Mouse (Mus musculus): Measurements from ENCODE around the gene Wdr63.
A peak's percentile ranks its signal among the peaks of the same experiment; 100 is the strongest.

Gene Wdr63

DNA sequence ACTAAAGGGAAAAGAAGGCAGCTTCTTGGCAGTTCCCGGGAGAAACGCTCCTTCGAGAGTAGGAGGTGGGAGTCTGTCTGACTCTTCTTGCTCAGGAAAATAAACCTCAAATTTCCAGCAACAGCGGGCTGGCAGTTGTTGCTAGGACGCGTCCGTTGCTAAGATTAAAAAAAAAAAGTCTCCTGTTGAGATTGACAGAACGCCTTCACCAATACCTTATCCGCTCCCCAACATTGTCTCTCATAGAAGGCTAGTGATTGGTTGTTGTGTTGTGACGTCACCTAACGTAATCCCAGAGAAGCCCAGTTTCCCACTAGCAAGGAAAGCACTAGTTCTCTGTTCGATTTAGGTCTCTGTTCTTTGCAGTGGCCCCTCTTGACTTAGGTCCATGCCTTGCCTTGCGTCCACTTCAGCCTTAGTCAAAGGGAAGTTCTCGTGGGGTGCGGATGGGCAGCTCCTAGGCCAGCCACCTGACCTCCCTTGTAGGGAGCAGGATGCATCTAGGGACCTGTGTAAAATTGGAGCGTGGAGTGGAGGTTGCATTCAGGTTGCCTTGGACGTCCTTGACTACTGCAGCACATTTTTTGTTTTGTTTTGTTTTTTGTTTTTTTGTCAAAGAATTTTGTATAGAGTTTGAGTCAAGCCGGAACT, at the start of gene Wdr63:
TSS of gene Wdr63 (minus strand) at position 210 of the 651 bp plus-strand sequence.
- peak; percentile 61 for DNase-seq

DNA sequence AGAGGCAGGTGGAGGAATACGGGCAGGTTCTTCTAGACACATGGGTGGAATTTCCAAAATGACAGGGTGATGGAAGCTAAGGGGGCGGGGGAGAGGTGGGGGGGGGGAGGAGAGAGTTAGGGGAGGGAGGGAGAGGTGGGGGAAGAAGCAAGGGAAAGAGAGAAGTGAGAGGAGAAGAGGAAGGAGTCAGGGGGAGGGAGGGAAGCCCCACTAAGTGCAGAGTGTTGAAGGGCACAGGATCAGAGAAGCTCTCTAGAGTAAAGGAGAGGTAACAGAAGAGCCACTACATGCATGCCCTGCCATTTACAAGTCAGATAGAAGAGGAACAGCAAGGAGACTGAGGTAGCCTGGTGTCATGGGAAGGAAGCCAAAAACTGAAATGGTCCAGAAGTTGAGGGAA, 48.9 kb upstream of the Wdr63 start:
- no peak for DNase-seq

- no peak for DNase-seq
Measured at GRCm38 (mm10) chr3:146155628-146156576, 48.0 kb upstream of the Wdr63 start.

- DNase-seq: no peak
Measured at GRCm38 (mm10) chr3:146153862-146154611, 46.1 kb upstream of the Wdr63 start.

- no peak for DNase-seq
Measured at GRCm38 (mm10) chr3:146152913-146153312, 45.0 kb upstream of the Wdr63 start.

DNA sequence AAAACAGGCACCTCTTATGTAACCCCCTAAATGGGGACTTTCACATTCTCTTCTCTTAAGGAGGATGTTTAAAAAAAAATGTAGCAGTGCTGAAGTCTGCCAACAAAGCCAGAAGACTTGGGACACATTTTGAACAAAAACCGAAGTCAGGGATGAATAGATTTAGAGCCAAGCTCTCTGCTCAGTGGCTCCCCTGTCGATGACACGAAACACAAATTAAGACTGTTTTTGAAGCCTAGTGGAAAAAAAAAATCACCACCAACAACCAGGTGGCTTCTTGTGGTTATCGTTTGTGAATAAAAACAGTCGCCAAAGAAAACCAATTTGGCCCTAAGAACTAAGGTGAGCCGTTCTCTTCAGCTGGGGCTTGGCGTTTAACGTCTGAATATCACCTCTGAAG, 44.4 kb upstream of the Wdr63 start:
- DNase-seq: no peak

DNA sequence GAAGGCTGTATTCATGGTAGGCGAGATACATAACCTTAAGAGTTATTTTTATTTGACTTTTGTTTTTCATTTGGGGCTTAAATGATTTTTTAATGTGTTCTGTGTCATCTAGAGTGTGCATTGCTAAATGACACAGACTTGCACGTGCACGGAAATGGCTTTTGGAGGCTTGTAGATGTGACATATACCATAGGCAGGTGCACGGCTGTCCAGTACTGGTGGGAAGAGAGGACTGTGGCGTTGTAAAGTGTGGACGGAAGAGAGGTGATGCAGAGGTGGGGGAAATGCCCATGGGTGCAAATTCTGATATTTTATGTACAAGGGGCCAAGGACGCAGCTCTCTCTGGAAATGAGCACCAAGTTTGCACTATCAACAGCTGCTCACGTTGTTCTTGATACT, 43.8 kb upstream of the Wdr63 start:
- no peak for DNase-seq

- no peak for DNase-seq
Measured at GRCm38 (mm10) chr3:146151328-146151727, 43.4 kb upstream of the Wdr63 start.

DNA sequence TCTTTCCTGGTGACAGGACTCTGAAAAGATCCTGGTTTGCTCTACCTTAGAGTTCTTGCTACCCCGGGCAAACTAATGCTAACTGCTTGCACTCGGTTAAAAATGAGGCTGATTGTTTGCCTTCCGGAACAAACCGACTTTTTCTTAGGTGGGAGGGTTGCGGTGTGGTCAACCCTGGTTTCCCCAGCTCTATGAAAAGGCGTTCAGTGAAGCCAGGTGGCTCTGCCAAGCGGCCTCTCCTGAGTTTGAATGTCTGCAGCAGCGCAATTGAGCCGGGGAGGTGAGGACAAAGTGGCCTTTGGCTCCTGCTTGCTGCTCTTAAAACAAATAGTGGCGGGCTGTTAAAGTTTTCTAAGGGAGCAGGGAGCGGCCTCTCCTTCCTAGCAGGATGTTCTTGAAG, 42.6 kb upstream of the Wdr63 start:
- no peak for DNase-seq

DNA sequence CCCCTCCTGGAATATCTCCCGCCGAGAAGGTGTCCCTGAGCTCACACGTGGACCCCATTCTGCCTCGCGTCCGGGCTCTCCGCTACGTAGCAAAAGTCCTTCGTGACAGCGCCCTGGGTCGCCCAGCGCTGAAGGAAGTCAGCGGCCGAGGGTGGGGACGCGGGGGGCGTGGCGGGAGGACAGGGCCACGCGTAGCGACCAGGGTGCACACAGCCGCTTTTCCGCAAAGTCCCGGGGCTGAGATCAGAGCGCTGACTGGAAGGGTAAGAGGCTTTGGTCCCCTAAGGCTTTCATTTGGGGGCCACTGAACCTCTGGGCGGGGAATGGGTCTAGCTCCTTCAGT, 42.1 kb upstream of the Wdr63 start:
- no peak for DNase-seq

DNA sequence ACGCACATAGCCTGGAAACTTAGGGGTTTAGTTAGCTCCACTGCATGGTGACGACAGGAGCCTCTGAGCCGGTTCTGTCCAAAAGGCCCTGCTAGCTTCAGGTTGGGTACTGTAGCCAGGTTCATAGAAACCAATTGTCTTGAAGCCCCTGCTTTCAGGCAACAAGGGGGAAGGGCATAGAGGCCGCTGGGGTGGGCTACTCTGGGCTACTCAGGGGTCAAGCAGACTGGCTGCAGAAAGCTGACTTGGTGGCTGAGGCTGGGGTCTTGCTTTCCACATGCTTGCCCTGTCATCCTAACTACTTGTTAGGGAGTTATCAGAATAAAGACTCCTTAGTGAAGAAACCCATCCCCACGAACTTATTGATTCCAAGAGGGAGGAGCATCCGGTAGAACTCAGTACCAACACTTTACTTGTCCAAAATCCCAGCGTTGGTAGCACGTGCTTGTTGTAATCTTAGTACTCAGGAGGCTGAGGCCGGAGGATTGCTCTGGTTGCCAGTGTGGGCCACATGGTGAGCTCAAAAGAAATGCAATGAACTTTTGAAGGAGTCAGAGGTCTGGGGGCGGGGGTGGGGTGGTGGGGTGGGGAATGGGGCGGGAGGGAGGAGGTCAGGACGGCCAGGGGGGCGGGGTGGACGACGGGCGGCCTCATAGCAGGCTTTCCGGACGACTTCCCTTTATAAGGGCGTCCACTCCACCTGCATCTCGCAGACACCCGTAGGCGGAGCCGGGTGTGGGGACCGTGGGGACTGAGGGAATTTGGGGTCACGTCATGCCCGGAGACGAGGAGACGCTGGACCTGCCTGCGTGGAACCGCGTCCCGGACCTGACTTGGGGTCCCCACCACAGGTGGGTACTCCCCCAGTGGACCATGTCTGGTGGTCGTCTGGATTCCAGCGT, 41.5 kb upstream of the Wdr63 start, which contains the start of gene Mcoln2:
TSS of gene Mcoln2 (plus strand) at position 678 of the 902 bp plus-strand sequence.
- no peak for DNase-seq

- no peak for DNase-seq
Measured at GRCm38 (mm10) chr3:146146131-146146530, 38.2 kb upstream of the Wdr63 start.

DNA sequence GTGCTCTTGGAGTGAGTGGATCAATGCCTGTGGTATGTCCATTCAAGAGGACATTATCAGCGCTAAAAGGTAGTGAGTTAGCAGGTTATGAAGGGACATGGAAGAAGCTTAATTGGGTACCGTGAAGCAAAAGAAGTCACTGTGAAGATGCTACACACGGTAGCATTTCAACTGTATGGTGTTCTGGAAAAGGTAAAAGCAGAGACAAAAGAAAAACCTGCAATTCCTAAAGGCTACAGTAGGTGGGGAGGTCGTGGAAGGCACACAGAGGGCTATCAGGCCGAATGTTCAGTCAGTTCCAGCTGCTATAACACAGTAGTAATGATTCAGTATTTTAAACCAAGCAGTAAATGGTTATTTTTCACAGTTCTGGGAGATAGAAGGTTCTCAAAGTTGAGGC, 37.6 kb upstream of the Wdr63 start:
- no peak for DNase-seq

GRCm38 (mm10) chr3:146142523-146142922, 34.6 kb upstream of the Wdr63 start:
- DNase-seq: no peak

DNA sequence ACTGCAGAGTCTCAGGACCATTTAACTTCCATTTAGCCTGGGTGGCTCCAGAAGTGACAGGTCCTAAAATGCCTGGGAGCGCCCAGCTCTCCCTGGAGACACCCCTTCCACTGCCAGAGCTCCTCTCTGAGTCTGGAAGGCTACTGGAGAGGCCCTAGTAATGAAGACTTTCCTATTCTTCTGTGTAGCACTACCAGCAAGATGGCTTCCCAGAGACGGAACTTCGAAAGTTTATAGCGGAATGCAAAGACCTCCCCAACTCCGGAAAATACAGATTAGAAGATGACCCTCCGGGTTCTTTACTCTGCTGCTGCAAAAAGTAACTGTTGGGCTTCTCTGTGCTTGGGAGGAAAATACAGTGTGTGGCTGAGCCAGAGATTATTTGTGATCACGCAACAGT, 32.3 kb upstream of the Wdr63 start:
- DNase-seq: no peak

- DNase-seq: no peak
Measured at GRCm38 (mm10) chr3:146136422-146136821, 28.5 kb upstream of the Wdr63 start.

- DNase-seq: no peak
Measured at GRCm38 (mm10) chr3:146135417-146135816, 27.5 kb upstream of the Wdr63 start.

DNA sequence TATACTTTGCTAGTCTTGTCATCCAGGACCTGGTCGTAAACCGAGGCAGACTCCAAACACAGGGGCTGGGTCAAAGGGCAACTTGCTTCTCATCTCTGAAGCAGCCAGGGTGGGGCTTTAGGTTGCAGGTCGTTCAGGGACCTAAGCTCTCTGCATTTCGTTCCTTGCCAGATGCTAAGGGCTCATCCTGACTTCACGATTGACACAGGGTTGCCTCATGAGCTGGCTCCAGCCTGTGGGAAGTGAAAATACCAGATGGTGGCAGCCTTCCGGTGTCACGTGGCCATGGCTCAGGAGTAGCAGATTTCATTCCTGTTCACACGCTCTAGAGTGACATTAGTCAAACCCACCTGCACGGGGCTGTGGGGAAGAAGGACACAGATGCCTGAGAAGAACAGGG, 26.9 kb upstream of the Wdr63 start:
- no peak for DNase-seq

DNA sequence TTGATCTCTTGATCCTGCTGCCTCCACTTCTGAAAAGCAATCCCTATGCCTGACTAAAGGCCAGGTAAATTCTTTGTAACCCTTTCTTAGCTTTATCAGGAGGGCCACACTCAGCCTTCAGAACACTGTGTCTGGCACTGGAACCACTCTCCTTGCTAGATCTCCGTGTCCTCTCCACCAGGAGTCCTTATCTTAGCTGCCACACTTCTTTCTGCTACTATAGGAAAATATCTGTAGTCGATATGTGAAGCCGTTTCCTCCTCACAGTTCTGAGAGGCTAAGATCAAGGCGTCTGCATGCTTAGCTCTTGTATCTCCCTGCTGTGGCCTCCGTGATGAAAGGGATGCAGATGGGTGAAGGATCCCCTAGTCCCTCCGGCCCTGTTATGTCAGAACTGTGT, 19.3 kb upstream of the Wdr63 start:
- no peak for DNase-seq

DNA sequence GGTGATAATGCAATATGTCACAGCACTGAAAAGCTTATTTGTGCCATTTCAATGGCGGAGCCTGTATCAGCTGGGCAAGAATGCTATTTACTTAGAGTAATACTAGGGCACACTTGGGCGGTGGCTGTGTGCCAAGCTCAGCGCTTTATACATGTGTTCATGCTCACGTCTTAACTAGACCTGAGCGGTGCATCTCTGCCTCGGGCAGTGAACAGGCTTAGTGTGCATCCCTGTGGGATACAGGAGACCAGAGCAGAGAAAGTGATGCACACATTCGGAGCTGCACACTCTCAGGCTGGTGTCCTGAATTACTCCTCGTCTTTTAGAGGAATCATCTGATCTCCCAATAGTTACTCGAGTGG, 15.5 kb upstream of the Wdr63 start:
- DNase-seq: no peak

- no peak for DNase-seq
Measured at GRCm38 (mm10) chr3:146122807-146123463, 15.0 kb upstream of the Wdr63 start.

GRCm38 (mm10) chr3:146122125-146122420, 14.1 kb upstream of the Wdr63 start:
- no peak for DNase-seq

Data from right cerebral cortex, postnatal 25 days (tissue).